Mouse (Mus musculus) bone marrow, adult 2 months (tissue): ENCODE measurements around the gene Otx1.

Source experiments
- CTCF ChIP-seq: fragments of 200-500 bp; IDR thresholded peaks from 2 replicates; pipeline ENCODE4 v1.5.1; 2011; ENCODE audit warnings: low read length, control low read depth; ENCODE audit not compliant: control insufficient read depth, insufficient read depth
- POLR2A ChIP-seq: fragments of 200-500 bp; IDR thresholded peaks from 2 replicates; pipeline ENCODE4 v1.6.1; 2011; ENCODE audit warnings: low read depth, mild to moderate bottlenecking, control low read depth, low read length, borderline replicate concordance; ENCODE audit not compliant: control insufficient read depth

DNA sequence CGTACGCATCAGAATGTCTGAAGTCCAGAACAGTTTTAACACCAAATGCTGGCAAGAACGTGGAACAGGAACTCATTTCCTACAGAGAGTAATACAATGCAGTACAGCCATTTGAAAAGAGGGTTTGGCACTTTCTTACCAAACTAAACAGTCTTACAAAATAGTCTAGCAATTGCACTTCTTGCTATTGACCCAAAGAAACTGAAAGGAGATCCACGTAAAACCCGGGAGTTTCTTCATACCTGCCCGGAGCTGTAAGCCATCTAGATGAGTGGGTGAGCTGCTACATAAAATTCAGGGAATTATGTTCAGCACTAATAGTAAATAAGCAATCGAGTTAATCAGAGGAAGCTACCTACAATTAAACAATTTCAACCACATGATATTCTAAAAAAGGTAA is 47.5 kb downstream of the Otx1 start:
- TF ChIP-seq POLR2A (no peak), CTCF (no peak)
